Mouse (Mus musculus) megakaryocyte-erythroid progenitor cell, adult 5-6 weeks (primary cell): ENCODE measurements around the gene Ckm. TPM values are rescaled to one million over a fixed set of nuclear protein-coding genes. Genes with fewer than 3 reads are reported as not detected.

Source experiments
- ATAC-seq: replicated peaks from 2 replicates; pipeline ENCODE4 v1.8.0; 2016; ENCODE audit warnings: mild to moderate bottlenecking, inconsistent platforms; ENCODE audit not compliant: severe bottlenecking, poor library complexity, low FRiP score, low TSS enrichment
- total RNA-seq, 2 experiments: library from RNA; stranded (forward) in 1 of 2; stranded (reverse) in 1 of 2; fragments of 200-1000, 215-1000 nt in 1 of 2; fragments of >200 nt in 1 of 2; fragmentation: Nextera tagmentation in 1 of 2; gene quantifications; 2 replicates each; pipeline ENCODE4 v1.2.3; 2014 to 2017

The Ckm gene
- total RNA-seq, 2 experiments from 2014 or later, result not detected

GRCm38 (mm10) chr7:19460500-19460899, 55.9 kb downstream of the Ckm start:
- ATAC-seq, result no peak

GRCm38 (mm10) chr7:19461488-19461887, 56.9 kb downstream of the Ckm start:
- ATAC-seq, result no peak

- ATAC-seq, result no peak
These were observed 57.9 kb downstream of the Ckm start for GRCm38 (mm10) chr7:19462443-19462842.

GRCm38 (mm10) chr7:19462884-19463381, 58.4 kb downstream of the Ckm start, which contains the start of gene Exoc3l2:
TSS of gene Exoc3l2 (plus strand) at chr7:19463331.
- no peak for ATAC-seq

GRCm38 (mm10) chr7:19464367-19465307, 60.1 kb downstream of the Ckm start:
- ATAC-seq, result no peak

- no peak for ATAC-seq
These were observed 62.1 kb downstream of the Ckm start for GRCm38 (mm10) chr7:19466602-19467145.

GRCm38 (mm10) chr7:19467638-19468037, 63.1 kb downstream of the Ckm start:
- 0 out of 2 replicates have a peak, but pooled peaks have one; percentile 13 for ATAC-seq

- no peak for ATAC-seq
These were observed 63.7 kb downstream of the Ckm start for GRCm38 (mm10) chr7:19468279-19468678.

GRCm38 (mm10) chr7:19469404-19469803, 64.8 kb downstream of the Ckm start:
- no peak for ATAC-seq

GRCm38 (mm10) chr7:19470308-19470707, 65.7 kb downstream of the Ckm start:
- ATAC-seq, result no peak

- no peak for ATAC-seq
These were observed 67.8 kb downstream of the Ckm start for GRCm38 (mm10) chr7:19472403-19472802.

Other genes starting within 250 kb of the Ckm start
- gene Gipr, start 238.6 kb upstream of the Ckm start, total RNA-seq (2014; fragmentation: Nextera tagmentation), result not detected in 2 replicates
- 0.95 TPM in 1 of 2 replicates, not detected in the other for gene Gipr, start 238.6 kb upstream of the Ckm start, total RNA-seq (2017)
- gene Eml2, start 228.4 kb upstream of the Ckm start, total RNA-seq (2014; fragmentation: Nextera tagmentation), result 4.8 and 11.4 TPM in 2 replicates
- gene Eml2, start 228.4 kb upstream of the Ckm start, total RNA-seq (2017), result 4.8 and 6.6 TPM in 2 replicates
- gene Gpr4, start 192.2 kb upstream of the Ckm start, total RNA-seq (2014; fragmentation: Nextera tagmentation), result 0.64 TPM in 1 of 2 replicates, not detected in the other
- not detected in 2 replicates for gene Gpr4, start 192.2 kb upstream of the Ckm start, total RNA-seq (2017)
- gene Opa3, start 176.4 kb upstream of the Ckm start, total RNA-seq (2014; fragmentation: Nextera tagmentation), result 22.3 and 22.6 TPM in 2 replicates
- 17.1 and 21.2 TPM in 2 replicates for gene Opa3, start 176.4 kb upstream of the Ckm start, total RNA-seq (2017)
- gene Vasp, start 133.0 kb upstream of the Ckm start, total RNA-seq (2014; fragmentation: Nextera tagmentation), result 19.3 and 34.8 TPM in 2 replicates
- 27.9 and 53.7 TPM in 2 replicates for gene Vasp, start 133.0 kb upstream of the Ckm start, total RNA-seq (2017)
- gene Ppm1n, start 124.7 kb upstream of the Ckm start, total RNA-seq (2014; fragmentation: Nextera tagmentation), result not detected in 2 replicates
- gene Ppm1n, start 124.7 kb upstream of the Ckm start, total RNA-seq (2017), result not detected in 2 replicates
- gene Rtn2, start 122.2 kb upstream of the Ckm start, total RNA-seq (2014; fragmentation: Nextera tagmentation), result not detected in 2 replicates
- gene Rtn2, start 122.2 kb upstream of the Ckm start, total RNA-seq (2017), result not detected in 2 replicates
- gene Fosb, start 94.7 kb upstream of the Ckm start, total RNA-seq (2014; fragmentation: Nextera tagmentation), result 4.2 and 4.8 TPM in 2 replicates
- gene Fosb, start 94.7 kb upstream of the Ckm start, total RNA-seq (2017), result 52.4 and 77.0 TPM in 2 replicates
- gene Ercc1, start 60.0 kb upstream of the Ckm start, total RNA-seq (2014; fragmentation: Nextera tagmentation), result 31.3 and 51.5 TPM in 2 replicates
- gene Ercc1, start 60.0 kb upstream of the Ckm start, total RNA-seq (2017), result 19.8 and 23.8 TPM in 2 replicates
- gene Cd3eap, start 45.3 kb upstream of the Ckm start, total RNA-seq (2014; fragmentation: Nextera tagmentation), result 17.2 and 36.6 TPM in 2 replicates
- gene Cd3eap, start 45.3 kb upstream of the Ckm start, total RNA-seq (2017), result 34.9 and 47.7 TPM in 2 replicates
- gene Ppp1r13l, start 45.0 kb upstream of the Ckm start, total RNA-seq (2014; fragmentation: Nextera tagmentation), result 4.3 and 6.5 TPM in 2 replicates
- gene Ppp1r13l, start 45.0 kb upstream of the Ckm start, total RNA-seq (2017), result 0.30 TPM in 1 of 2 replicates, not detected in the other
- gene Ercc2, start 22.8 kb upstream of the Ckm start, total RNA-seq (2014; fragmentation: Nextera tagmentation), result 27.7 and 39.0 TPM in 2 replicates
- 18.7 and 21.2 TPM in 2 replicates for gene Ercc2, start 22.8 kb upstream of the Ckm start, total RNA-seq (2017)
- gene Klc3, start 672 bp upstream of the Ckm start, total RNA-seq (2014; fragmentation: Nextera tagmentation), result not detected in 2 replicates
- 0.61 TPM in 1 of 2 replicates, not detected in the other for gene Klc3, start 672 bp upstream of the Ckm start, total RNA-seq (2017)
- gene Mark4, start 54.0 kb downstream of the Ckm start, total RNA-seq (2014; fragmentation: Nextera tagmentation), result 7.8 and 11.3 TPM in 2 replicates
- gene Mark4, start 54.0 kb downstream of the Ckm start, total RNA-seq (2017), result 3.0 and 3.1 TPM in 2 replicates
- gene Exoc3l2, start 58.6 kb downstream of the Ckm start, total RNA-seq (2014; fragmentation: Nextera tagmentation), result 1.7 and 2.3 TPM in 2 replicates
- gene Exoc3l2, start 58.6 kb downstream of the Ckm start, total RNA-seq (2017), result 1.0 and 1.5 TPM in 2 replicates
- gene Bloc1s3, start 103.6 kb downstream of the Ckm start, total RNA-seq (2014; fragmentation: Nextera tagmentation), result 3.4 and 3.6 TPM in 2 replicates
- gene Bloc1s3, start 103.6 kb downstream of the Ckm start, total RNA-seq (2017), result 3.6 and 4.7 TPM in 2 replicates
- 89.3 and 96.3 TPM in 2 replicates for gene Trappc6a, start 103.6 kb downstream of the Ckm start, total RNA-seq (2014; fragmentation: Nextera tagmentation)
- 22.6 and 23.6 TPM in 2 replicates for gene Trappc6a, start 103.6 kb downstream of the Ckm start, total RNA-seq (2017)
- gene Nkpd1, start 113.1 kb downstream of the Ckm start, total RNA-seq (2014; fragmentation: Nextera tagmentation), result 0.20 TPM in 1 of 2 replicates, not detected in the other
- gene Nkpd1, start 113.1 kb downstream of the Ckm start, total RNA-seq (2017), result not detected in 2 replicates
- gene Ppp1r37, start 158.3 kb downstream of the Ckm start, total RNA-seq (2014; fragmentation: Nextera tagmentation), result 27.7 and 37.2 TPM in 2 replicates
- 14.6 and 14.7 TPM in 2 replicates for gene Ppp1r37, start 158.3 kb downstream of the Ckm start, total RNA-seq (2017)
- gene Zfp296, start 172.5 kb downstream of the Ckm start, total RNA-seq (2014; fragmentation: Nextera tagmentation), result 0.47 and 4.2 TPM in 2 replicates
- gene Zfp296, start 172.5 kb downstream of the Ckm start, total RNA-seq (2017), result 3.2 and 3.9 TPM in 2 replicates
- gene Gemin7, start 172.8 kb downstream of the Ckm start, total RNA-seq (2014; fragmentation: Nextera tagmentation), result 60.3 and 70.0 TPM in 2 replicates
- 24.1 and 25.1 TPM in 2 replicates for gene Gemin7, start 172.8 kb downstream of the Ckm start, total RNA-seq (2017)
- 44.9 and 53.1 TPM in 2 replicates for gene Clasrp, start 199.7 kb downstream of the Ckm start, total RNA-seq (2014; fragmentation: Nextera tagmentation)
- 33.9 and 48.3 TPM in 2 replicates for gene Clasrp, start 199.7 kb downstream of the Ckm start, total RNA-seq (2017)
- gene Relb, start 224.7 kb downstream of the Ckm start, total RNA-seq (2014; fragmentation: Nextera tagmentation), result 3.8 TPM in 1 of 2 replicates, not detected in the other
- 0.47 and 0.69 TPM in 2 replicates for gene Relb, start 224.7 kb downstream of the Ckm start, total RNA-seq (2017)